Mouse (Mus musculus): ENCODE measurements around the gene Neurod1.

- TF ChIP-seq POLR2A (IDR thresholded peaks at IDR 0.05; ENCODE audit: insufficient read depth, low read length) (no peak), CTCF (IDR thresholded peaks at IDR 0.05; ENCODE audit: low read depth, low read length) (no peak)
Measured at GRCm38 (mm10) chr2:79428569-79429104, 27.9 kb downstream of the Neurod1 start.

Data from ES-Bruce4 (cell line).